Mouse (Mus musculus) heart, postnatal 25 days (tissue): ENCODE data around the gene Tmem165. TPM values are rescaled to one million over a fixed set of nuclear protein-coding genes. Genes with fewer than 3 reads are reported as not detected.

ENCODE experiments used
- DNase-seq: peaks from one replicate; pipeline ENCODE4 v3.0.0; 2022; ENCODE audit warnings: low spot score
- intact Hi-C: fragments of 180-260 bp; cut with DNase I; formaldehyde crosslinking; loops from one replicate; pipeline ENCODE4 v1.15.1; 2025
- total RNA-seq, 2 experiments: library from RNA; stranded (reverse); gene quantifications; 2 replicates each; pipeline ENCODE4 v1.2.3; 2021

Gene Tmem165
- 10 to 100 TPM; 18.4 to 22.8 TPM for total RNA-seq

DNA sequence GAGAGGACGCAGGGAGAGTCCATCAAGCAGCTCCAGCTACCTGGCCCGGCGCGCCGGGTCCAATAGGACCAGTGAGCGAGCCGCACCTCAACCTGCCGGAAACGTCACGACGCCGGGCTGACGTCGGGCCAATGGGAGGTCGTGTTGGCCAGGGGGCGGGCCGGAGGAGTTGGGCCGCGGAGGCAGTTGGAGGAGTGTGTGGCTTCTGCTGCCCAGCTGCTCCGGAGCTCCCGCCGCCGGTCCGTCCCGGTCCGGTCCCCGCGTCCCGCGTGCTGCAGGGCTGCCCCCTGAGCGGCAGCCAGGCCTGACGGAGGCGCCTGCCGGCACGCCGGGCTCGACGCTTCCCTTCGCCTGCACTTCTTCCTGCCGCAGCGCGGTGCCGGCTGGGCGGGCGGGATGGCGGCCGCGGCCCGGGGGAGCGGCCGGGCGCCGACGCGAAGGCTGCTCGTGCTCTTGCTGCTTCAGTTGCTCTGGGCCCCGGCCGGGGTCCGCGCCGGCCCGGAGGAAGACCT, at the start of gene Tmem165:
Tmem165 (plus strand) TSS at position 131 of the 512 bp plus-strand sequence.
- intact Hi-C loops: loop anchor here (2.0 kb wide), 1 partner anchor 41 kb away; no protein-coding TSS in a partner anchor
- DNase-seq: peak; percentile 92

DNA sequence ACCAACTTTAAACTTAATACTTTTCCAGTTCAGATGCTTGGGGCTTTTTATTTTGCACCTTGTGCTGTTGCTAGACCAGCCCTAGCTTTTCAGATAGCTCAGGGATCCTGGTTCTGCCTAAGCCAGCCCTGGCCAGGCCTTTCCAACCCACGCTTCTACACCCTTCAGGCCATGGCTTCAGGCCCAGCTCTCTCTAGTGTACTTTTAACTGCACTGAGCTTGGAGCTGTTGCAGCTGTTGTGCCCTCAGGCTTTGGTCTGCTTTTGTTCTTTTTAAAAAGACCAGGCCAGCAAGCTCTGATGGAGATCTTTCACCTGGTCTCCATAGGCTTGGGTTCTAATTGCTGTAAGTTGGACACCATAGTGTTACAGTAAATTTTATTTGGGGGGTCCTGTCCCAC, 48.0 kb upstream of the Tmem165 start:
- DNase-seq: peak; percentile 46
- intact Hi-C loops: no loop called here

DNA sequence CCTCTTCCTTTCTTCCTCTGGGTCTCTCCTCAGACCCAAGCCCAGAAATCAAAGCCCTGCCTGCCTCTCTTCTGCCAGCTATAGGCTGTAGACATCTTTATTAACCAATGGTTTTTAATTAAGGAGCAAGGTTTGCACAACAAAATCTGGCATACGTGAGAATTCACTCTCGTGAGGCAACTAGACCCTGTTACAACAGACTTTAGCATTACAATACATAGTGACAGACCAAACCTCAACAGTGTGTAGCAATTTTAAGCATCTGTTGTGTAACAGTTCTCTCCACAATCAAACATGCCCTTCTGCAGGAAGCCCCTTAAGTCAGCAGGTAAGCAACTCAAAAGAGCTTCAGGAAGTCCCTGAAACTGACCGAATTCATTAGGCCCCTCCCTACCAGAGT, 47.4 kb upstream of the Tmem165 start:
- DNase-seq: no peak
- intact Hi-C loops: no loop called here

DNA sequence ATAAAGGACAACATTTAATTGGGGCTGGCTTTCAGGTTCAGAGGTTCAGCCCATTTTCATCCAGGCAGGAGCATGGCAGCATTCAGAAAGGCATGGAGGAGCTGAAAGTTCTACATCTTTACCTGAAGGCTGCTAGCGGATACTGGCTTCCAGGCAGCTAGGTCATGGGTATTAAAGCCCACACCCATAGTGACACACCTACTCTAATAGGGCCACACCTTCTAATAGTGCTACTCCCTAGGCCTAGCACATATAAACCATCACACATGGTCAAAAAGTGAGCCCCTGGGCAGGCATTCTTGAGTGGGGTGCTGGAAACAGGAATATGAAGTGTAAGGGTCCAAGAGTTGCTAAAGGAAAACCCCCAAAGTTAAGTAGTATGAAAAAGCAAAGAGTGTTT, 46.1 kb upstream of the Tmem165 start:
- intact Hi-C loops: no loop called here
- DNase-seq: no peak

DNA sequence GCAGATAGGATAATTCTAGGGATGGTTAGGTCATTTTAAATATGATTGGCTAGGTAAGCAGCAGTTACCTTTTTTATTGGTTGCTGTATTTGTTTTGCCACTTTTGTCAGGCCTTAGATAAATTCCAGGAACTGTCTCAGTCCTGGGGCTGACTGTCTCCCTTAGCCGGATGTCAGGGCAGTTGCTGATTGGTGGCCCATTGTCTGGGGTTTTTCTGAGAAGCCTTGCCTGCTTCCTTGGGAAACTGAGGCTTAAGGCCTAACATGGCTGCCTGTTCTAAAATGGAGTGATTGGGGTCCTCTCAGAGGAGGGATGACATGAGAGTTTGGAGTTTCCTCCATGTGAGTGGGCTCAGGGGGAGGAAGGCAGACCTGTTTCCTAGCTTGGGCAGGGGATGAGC, 45.6 kb upstream of the Tmem165 start:
- intact Hi-C loops: no loop called here
- DNase-seq: no peak

DNA sequence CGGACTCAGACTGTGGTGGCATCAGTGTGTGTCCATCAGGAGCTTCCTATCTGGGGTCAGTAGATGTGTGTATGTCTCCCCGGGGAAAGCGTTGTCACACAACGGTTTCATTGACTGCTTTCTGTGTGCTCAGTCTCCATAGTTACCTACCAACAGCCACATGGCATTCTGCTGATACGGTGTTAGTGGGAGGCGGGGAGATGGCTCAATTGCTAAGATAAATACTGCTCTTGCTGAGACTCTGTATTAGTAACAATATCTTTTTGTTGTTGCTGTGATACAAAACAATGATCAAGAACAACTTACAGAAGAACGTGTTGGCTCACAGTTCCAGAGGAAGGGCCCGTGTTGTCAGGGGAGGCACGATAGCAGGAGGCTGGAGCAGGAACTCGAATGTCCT, 45.2 kb upstream of the Tmem165 start:
- DNase-seq: no peak
- intact Hi-C loops: no loop called here

DNA sequence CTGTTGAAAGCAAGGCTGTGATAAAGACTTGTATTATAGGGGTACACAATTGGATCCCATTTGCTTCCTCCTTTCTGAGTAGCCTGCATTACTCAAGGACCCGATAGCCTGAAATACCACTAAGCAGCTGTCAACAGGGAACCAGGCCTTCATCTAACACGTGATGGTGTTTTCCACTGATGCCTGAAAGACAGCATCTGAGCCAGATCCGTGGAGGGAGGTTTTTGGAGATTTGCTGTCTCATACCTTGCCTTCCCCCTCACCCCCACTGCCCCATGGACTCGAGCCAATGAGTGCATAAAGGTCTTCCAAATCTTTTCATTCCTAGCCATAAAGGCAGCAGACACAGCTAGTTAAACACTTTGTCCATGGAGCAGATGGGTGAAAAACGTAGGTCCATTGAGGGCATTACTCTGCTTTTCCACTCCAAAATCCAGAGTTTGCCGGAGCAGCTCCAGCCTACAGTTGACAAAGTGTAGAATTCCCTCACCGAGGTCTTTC, 44.5 kb upstream of the Tmem165 start:
- intact Hi-C loops: no loop called here
- DNase-seq: no peak

DNA sequence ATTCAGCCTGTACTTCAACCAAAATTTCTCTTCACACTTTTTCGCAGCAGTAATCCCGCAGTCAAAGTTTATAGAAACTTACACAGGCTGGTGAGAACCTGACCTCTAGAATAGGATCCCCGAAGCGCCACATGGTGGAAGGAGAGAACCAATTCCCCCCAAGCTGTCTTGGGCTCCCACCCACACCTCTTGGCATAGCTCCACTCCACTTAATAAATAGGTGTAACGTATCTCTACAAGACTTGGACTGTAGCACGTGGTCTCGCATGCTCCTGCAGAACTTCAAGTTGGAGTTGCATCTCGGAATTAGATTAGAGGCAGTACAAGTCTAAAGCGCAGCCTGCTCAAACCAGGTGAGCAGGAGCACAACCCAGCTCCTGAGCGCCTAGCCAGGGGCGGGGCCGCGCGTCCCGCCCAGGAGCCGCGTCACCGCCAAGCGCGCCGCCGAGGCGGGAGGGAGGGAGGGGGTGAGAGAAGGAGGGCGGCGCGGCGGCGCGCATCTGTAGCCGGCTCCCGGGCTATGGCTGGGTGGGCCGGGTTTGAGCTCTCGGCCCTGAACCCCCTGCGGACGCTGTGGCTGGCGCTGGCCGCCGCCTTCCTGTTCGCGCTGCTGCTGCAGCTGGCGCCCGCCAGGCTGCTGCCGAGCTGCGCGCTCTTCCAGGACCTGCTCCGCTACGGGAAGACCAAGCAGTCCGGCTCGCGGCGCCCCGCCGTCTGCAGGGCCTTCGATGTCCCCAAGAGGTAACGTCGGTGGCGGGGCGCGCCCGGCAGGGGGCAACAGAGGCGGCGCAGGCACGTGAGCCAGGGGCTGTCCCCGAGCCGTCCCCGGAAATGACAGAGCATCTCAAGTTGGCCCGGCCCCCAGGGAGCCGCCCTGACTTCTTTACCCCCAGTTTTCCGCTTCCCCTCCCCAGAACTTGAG, 43.6 kb upstream of the Tmem165 start, which contains the start of gene Srd5a3:
Srd5a3 (plus strand) TSS at position 464 of the 922 bp plus-strand sequence.
- DNase-seq: peak; percentile 95
- intact Hi-C loops: loop anchor here (2.0 to 10.0 kb wide), 3 partner anchors 165 to 385 kb away; partner anchors contain the start of genes Clock and Exoc1

DNA sequence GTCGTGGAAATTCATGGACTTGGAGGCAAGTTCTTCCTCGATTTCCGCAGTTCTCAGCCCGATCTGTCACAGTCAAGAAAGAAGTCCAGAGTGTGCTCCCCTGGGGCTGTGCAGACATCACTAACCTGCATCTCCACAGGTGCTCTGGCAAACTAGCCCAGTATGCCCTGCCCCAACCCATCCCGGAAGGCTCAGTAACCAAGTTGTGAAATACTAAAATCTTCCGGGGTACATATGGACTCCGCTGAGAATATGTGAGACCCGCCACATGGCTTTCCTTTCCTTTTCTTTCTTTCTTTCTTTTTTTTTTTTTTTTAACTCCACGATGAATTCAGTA, 43.0 kb upstream of the Tmem165 start:
- DNase-seq: no peak
- intact Hi-C loops: loop anchor here (2.0 to 10.0 kb wide), 3 partner anchors 164 to 384 kb away; partner anchors contain the start of genes Clock and Exoc1

DNA sequence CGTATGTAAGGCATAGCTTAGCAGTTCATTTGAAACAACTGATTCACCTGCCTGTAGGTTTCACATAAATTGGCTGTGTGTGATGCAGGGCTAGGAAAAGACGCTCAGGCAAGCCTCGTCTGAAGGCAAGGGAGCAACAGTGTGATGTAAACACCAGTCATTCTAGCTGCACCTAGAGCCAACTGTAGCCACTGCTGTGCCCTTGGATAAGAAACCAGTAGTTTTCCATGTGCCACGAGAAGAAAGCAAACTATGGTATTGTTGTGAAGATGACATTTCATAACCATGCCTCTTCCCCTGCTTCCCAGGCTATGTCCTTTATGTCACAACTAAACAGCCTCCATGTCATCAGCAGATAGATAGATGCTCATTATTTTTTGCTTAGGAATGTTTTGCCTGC, 40.3 kb upstream of the Tmem165 start:
- intact Hi-C loops: loop anchor here (2.0 to 10.0 kb wide), 3 partner anchors 39 to 381 kb away; partner anchors contain the start of genes Exoc1 and Tmem165
- DNase-seq: no peak

DNA sequence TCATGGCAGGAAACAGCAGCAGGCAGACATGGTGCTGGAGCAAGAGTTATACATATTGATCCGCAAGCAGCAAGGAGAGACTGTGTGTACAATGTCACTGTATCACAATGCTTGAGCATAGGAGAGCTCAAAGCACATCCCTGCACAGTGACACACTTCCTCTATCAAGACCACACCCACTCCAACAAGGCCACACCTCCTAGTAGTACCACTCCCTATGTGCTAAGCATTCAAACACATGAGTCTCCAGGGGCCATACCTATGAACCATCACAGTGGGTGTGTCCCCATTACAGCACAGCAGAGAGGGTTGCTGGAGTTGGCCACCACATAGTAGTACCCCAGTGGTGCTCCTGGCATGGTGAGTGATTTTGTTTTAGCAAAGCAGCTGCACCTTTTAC, 37.3 kb upstream of the Tmem165 start:
- intact Hi-C loops: loop anchor here (10.0 kb wide), 2 partner anchors 268 to 378 kb away; partner anchors contain the start of gene Exoc1

DNA sequence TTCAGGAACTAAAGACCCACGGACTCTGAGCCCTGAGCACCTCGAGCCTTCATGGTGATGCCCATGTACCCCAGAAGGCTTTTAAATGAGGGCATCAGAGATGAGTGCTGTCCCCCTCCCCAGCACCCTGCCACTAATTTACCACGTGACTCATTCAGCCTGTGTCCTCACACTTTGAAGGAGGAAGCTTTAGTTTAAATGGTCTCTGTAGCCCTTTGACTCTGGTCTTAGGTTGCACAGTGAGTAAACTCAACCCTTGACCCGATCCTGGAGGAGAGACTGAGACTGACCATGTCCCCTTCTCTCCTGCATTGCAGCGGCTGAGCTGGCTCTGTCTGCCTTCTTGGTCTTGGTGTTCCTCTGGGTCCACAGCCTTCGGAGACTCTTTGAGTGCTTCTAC, 34.2 kb upstream of the Tmem165 start:
- intact Hi-C loops: loop anchor here (10.0 kb wide), 2 partner anchors 265 to 375 kb away; partner anchors contain the start of gene Exoc1
- DNase-seq: no peak

More for the DNA sequence above, 37.3 kb upstream of the Tmem165 start:
- DNase-seq: no peak

DNA sequence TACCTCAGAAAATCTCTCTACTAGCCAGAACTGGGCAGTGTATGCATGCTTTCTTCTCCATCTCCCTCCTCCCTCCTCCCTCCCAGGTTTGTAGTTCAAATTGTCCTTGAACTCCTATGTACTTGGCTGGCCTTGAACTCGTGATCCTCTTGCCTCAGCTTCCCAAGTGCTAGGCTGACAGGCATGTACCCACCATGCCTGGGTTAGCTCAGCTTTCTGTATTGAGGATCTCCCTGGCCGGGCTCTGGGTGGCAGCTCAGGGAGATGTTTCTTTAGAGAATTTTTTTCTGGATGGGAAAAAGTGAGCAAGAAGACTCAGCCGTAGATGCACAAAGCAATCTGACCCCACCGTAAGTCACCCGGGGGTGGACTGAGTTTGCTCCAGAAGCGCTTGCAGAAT, 30.7 kb upstream of the Tmem165 start:
- intact Hi-C loops: no loop called here
- no peak for DNase-seq

DNA sequence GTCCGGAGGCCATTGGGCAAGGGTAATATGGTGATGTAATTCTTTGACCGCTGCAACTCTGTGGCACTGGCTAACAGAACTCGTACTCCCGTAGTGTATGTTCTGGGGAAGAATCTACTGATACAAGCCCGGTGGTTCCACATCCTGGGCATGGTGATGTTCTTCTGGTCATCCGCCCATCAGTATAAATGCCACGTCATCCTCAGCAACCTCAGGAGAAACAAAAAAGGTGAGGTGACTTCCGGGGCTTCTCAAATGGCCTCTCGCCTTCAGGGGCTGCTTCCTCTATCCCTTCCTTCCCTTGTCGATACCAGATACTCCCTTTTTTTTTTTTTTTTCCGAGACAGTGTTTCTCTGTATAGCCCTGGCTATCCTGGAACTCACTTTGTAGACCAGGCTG, 30.2 kb upstream of the Tmem165 start:
- no peak for DNase-seq
- intact Hi-C loops: no loop called here

DNA sequence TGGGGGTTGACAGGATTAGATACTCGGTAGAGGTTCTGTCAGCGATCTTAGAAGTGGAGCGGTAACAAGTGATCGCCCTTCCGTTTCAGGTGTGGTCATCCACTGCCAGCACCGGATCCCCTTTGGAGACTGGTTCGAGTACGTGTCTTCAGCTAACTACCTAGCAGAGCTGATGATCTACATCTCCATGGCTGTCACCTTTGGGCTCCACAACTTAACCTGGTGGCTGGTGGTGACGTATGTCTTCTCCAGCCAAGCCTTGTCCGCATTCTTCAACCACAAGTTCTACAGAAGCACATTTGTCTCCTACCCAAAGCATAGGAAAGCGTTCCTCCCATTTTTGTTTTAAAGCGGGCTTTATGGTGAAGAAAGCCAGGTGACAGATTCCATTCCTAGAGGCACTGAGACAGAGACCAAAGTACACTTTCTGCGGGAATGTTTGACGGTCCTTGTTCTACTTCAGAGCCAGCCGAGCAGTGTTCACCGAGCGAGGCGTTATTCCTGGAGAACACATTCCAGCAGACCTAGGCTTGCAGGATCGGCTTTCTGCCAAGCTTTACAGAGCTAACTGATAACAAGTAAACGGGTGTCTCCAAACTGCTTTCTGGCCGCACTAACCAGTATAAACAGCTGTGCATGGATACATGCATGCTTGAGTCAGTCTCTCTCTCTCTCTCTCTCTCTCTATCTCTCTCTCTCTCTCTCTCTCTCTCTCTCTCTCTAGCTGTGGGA, 29.1 kb upstream of the Tmem165 start:
- intact Hi-C loops: no loop called here
- DNase-seq: no peak

DNA sequence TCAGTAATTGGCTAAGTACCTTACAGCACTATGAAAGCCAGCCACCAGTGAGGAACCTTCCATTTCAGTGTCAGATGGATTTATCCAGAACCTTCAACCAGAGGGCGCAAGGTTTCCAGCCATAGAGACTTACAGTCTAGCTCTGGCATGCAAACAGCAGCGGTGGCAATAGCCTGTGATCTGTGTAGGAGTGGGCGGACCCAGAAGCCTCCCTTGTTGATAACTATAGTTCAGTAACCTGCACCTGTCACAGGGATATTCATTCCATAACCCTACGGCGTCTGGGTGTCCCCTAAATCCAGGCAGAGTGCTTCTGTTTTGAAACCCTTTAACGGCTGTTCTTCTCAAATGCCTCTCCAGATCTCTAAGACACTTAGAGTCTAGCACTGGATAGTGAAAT, 24.1 kb upstream of the Tmem165 start:
- DNase-seq: no peak
- intact Hi-C loops: no loop called here

DNA sequence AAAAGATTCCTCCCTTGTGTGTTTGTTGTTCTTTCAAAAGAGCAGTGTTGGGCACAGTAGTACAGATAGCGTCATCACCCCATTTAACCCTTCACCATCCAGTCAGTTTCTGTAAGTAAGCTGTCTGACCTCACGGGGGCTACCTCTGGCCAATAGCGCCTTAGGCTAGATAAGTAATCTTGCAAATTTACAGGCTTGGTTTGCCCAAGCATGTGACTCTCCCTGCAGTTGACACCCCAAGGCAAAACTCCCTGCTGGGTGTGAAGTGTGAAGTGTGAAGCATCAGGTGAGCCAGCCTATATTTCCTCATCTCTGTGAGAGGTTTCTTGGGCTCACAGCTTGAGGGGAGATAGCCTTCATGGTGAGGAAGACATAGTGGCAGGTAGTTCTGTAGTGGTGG, 23.6 kb upstream of the Tmem165 start:
- no peak for DNase-seq
- intact Hi-C loops: no loop called here

DNA sequence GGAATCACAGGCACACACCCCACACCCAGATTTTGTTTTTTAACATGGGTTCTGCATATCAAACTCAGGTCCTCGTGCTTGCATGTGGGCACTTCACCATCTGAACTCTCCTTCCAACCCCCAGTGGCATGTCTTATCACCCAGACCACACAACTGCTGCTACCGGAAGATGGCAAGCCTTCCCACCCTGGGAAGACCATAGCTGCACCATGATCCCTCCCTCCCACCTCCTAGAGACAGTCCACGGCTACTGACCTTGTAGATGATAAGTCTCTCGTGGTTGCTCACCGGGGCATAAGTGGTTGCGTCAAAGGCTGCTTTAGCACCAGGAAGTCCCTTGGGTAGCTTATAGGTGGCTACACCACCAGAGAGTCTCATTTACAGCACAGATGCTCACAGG, 22.2 kb upstream of the Tmem165 start:
- no peak for DNase-seq
- intact Hi-C loops: no loop called here

DNA sequence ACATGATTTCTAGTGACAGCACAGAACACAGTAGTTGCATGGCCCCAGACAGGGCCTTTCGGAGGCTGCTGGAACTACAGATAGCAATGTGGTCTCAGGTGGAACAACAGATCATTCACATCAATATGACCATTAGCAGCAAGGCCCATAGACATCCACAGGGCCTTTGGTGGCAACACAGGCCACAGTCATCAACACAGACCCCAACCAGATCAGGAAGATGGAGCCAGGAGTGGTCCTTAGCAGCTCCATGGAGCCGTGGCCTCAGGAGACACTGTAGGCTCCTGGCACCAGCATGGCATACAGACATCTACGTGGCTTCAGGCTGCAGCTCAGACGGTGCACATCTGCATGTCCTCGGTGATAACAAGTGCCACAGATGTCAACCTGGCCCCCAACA, 20.8 kb upstream of the Tmem165 start:
- intact Hi-C loops: no loop called here
- no peak for DNase-seq

DNA sequence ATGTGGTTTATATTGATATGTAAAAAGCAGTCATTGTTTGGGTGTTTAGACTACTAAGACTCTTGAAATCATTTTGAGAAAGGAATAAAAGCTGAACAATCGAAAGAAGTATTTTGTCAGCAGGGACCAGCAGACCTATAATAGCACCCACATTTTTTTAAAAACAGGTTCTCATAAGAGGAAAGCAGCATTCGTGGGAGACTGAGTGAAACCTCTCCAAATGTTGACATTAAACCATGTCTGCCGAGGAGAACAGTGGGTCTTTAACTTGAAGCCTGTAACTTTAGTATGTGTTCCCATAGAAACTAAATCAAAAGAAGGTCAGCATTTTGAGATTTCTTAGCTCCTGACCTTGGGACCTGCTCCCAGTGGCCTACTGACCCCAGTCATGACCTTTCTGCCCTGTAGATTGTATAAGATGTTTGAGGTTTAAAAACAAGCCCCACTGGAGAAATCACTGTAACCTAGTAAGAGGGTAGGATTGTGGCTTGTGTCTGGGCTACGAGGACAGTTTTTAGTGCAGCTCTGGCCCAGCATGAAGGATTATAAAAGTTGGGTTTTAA, 19.8 kb upstream of the Tmem165 start:
- intact Hi-C loops: no loop called here
- no peak for DNase-seq
